Mouse (Mus musculus) ES-Bruce4 (cell line): ENCODE data around the gene Bloc1s5.

Experiments used
- CTCF ChIP-seq: IDR thresholded peaks from one replicate; pipeline ENCODE4 v1.8.1; 2011; ENCODE audit warnings: low read depth, low read length
- EP300 ChIP-seq: IDR thresholded peaks from 2 replicates; pipeline ENCODE4 v1.6.1; 2011; ENCODE audit warnings: low read depth, low read length; ENCODE audit not compliant: insufficient read depth

GRCm38 (mm10) chr13:38613583-38613982, 21.3 kb downstream of the Bloc1s5 start:
- TF ChIP-seq CTCF (no peak), EP300 (no peak)
